Comparison of ENCODE assay signal across 25 mouse cellular contexts in genomic region chr5:92868231-92868630, GRCm38 (mm10).
DNase-seq lines count a peak whose midpoint lies in the region; ATAC-seq and TF ChIP-seq lines count a peak whose summit lies in the region.
"Had no signal": no experiment of that assay in that cellular context is flagged by ENCODE, and none has a peak within 500 bp of the region (broad histone marks: within the 10 kb centered on the region; RNA-seq: fewer than 3 reads in every experiment).

No protein-coding gene starts in this region.

- no peaks in the 10 kb centered on the region for H3K9me3 ChIP-seq in forebrain, postnatal 0 days (ENCODE audit: low read length)
- no peaks in the 10 kb centered on the region for H3K9me3 ChIP-seq in forebrain, embryonic 12.5 days
- no peaks in the 10 kb centered on the region for H3K9me3 ChIP-seq in heart, embryonic 13.5 days
- H3K9me3 ChIP-seq in heart, embryonic 16.5 days (replicated peaks; ENCODE audit: control insufficient read depth, low read length): peaks cover 4% of the 10 kb centered on the region
- H3K9me3 ChIP-seq: forebrain, embryonic 10.5 days; hindbrain, embryonic 10.5 days; hindbrain, embryonic 13.5 days; intestine, embryonic 15.5 days; kidney, embryonic 15.5 days had no signal

- TF ChIP-seq CTCF in forebrain, postnatal 0 days (IDR thresholded peaks at IDR 0.05; ENCODE audit: low read depth): no peak

- WGBS in forebrain, postnatal 0 days: 67% methylated on average over 2 of the region's 2 CpGs
- 88% methylated on average over 2 of the region's 2 CpGs for WGBS in forebrain, embryonic 12.5 days
- 54% methylated on average over 2 of the region's 2 CpGs for WGBS in heart, embryonic 13.5 days
- WGBS in heart, embryonic 16.5 days: 52% methylated on average over 2 of the region's 2 CpGs

- no peak overlapping the region for H3K27ac ChIP-seq in forebrain, postnatal 0 days (ENCODE audit: low read depth, low read length)
- H3K27ac ChIP-seq in forebrain, embryonic 12.5 days: no peak overlapping the region
- peak overlapping the region; percentile 22 for H3K27ac ChIP-seq in heart, embryonic 13.5 days (replicated peaks)
- H3K27ac ChIP-seq in heart, embryonic 16.5 days (ENCODE audit: low read length): peak overlapping the region; percentile 19
- H3K27ac ChIP-seq: forebrain, embryonic 10.5 days; heart, adult 2 months; hindbrain, embryonic 10.5 days; hindbrain, embryonic 13.5 days; intestine, embryonic 15.5 days; kidney, embryonic 15.5 days had no signal

- H3K27me3 ChIP-seq in forebrain, postnatal 0 days (ENCODE audit: insufficient read depth, low read length): no peaks in the 10 kb centered on the region
- H3K27me3 ChIP-seq in forebrain, embryonic 12.5 days: no peaks in the 10 kb centered on the region
- H3K27me3 ChIP-seq in heart, embryonic 13.5 days (replicated peaks): no peaks in the 10 kb centered on the region
- no peaks in the 10 kb centered on the region for H3K27me3 ChIP-seq in heart, embryonic 16.5 days (ENCODE audit: control insufficient read depth, insufficient read depth, low read length)
- H3K27me3 ChIP-seq: hindbrain, embryonic 13.5 days; intestine, embryonic 15.5 days; kidney, embryonic 15.5 days had no signal

- no peak overlapping the region for H3K9ac ChIP-seq in forebrain, postnatal 0 days
- H3K9ac ChIP-seq in forebrain, embryonic 12.5 days: no peak overlapping the region
- H3K9ac ChIP-seq in heart, embryonic 13.5 days: no peak overlapping the region
- no peak overlapping the region for H3K9ac ChIP-seq in heart, embryonic 16.5 days (ENCODE audit: low read length)
- H3K9ac ChIP-seq: hindbrain, embryonic 13.5 days; intestine, embryonic 15.5 days; kidney, embryonic 15.5 days had no signal

- no peak overlapping the region for H3K4me3 ChIP-seq in forebrain, postnatal 0 days (ENCODE audit: low read depth, low read length)
- H3K4me3 ChIP-seq in forebrain, embryonic 12.5 days (replicated peaks): no peak overlapping the region
- H3K4me3 ChIP-seq in heart, embryonic 13.5 days: no peak overlapping the region
- no peak overlapping the region for H3K4me3 ChIP-seq in heart, embryonic 16.5 days (ENCODE audit: low read length)
- H3K4me3 ChIP-seq: forebrain, embryonic 10.5 days; heart, adult 2 months; hindbrain, embryonic 10.5 days; hindbrain, embryonic 13.5 days; intestine, embryonic 15.5 days; kidney, embryonic 15.5 days had no signal

- H3K36me3 ChIP-seq in forebrain, postnatal 0 days (ENCODE audit: insufficient read depth): no peaks in the 10 kb centered on the region
- no peaks in the 10 kb centered on the region for H3K36me3 ChIP-seq in forebrain, embryonic 12.5 days (replicated peaks)
- H3K36me3 ChIP-seq in heart, embryonic 13.5 days: no peaks in the 10 kb centered on the region
- H3K36me3 ChIP-seq in heart, embryonic 16.5 days (ENCODE audit: control insufficient read depth, insufficient read depth): no peaks in the 10 kb centered on the region
- H3K36me3 ChIP-seq: forebrain, embryonic 10.5 days; hindbrain, embryonic 10.5 days; hindbrain, embryonic 13.5 days; intestine, embryonic 15.5 days; kidney, embryonic 15.5 days had no signal

- intact Hi-C loops in heart, postnatal 25 days (cut with DNase I): no loop called here

- DNase-seq in forebrain, postnatal 0 days: peak; percentile 20
- no peak for DNase-seq in heart, postnatal 25 days (ENCODE audit: low spot score)
- no peak for DNase-seq in heart, postnatal 4 days
- no peak for DNase-seq in B cell, adult 2 months
- DNase-seq: adrenal gland, adult 8-10 months; adrenal gland, postnatal 25 days; cerebellum, adult 18-20 months; cerebellum, adult 9-10 months; cerebellum, postnatal 14 days; gastrocnemius, postnatal 25 days; heart, adult 2 months; heart, postnatal 14 days; kidney, adult 11 months; kidney, adult 8-10 months; kidney, postnatal 10 days had no signal

- H3K4me1 ChIP-seq in forebrain, postnatal 0 days (ENCODE audit: insufficient read depth): no peaks in the 10 kb centered on the region
- H3K4me1 ChIP-seq in forebrain, embryonic 12.5 days: peaks cover 17% of the 10 kb centered on the region
- H3K4me1 ChIP-seq in heart, embryonic 13.5 days: peaks cover 27% of the 10 kb centered on the region
- no peaks in the 10 kb centered on the region; the same call in 1 of the 2 replicates for H3K4me1 ChIP-seq in heart, embryonic 16.5 days (ENCODE audit: control insufficient read depth, insufficient read depth, low read length)
- H3K4me1 ChIP-seq: intestine, embryonic 15.5 days had no signal

- ATAC-seq in forebrain, postnatal 0 days: peak; percentile 58
- ATAC-seq in forebrain, embryonic 12.5 days (ENCODE audit: low FRiP score): no peak
- ATAC-seq in heart, embryonic 13.5 days (ENCODE audit: extremely low read depth, insufficient number of reproducible peaks, low FRiP score, low TSS enrichment): no peak
- 0 out of 2 replicates have a peak, but pooled peaks have one; percentile 30 for ATAC-seq in heart, embryonic 16.5 days (replicated peaks; ENCODE audit: extremely low read depth, insufficient read depth, low FRiP score)
- ATAC-seq: activated CD4-positive, CD25-positive, alpha-beta regulatory T cell, adult 4 months; hindbrain, embryonic 16.5 days; intestine, embryonic 15.5 days had no signal

- no peak overlapping the region for H3K4me2 ChIP-seq in forebrain, postnatal 0 days (ENCODE audit: low read depth)
- H3K4me2 ChIP-seq in forebrain, embryonic 12.5 days: no peak overlapping the region
- no peak overlapping the region for H3K4me2 ChIP-seq in heart, embryonic 13.5 days
- no peak overlapping the region for H3K4me2 ChIP-seq in heart, embryonic 16.5 days (ENCODE audit: low read depth, low read length)
- H3K4me2 ChIP-seq: hindbrain, embryonic 13.5 days; intestine, embryonic 15.5 days; kidney, embryonic 15.5 days had no signal

Comparison
In these comparisons a context has a peak if more than half of its experiments do, and no peak if none do; other contexts are left out.
1. ATAC-seq: peak in forebrain, postnatal 0 days (single experiment) and heart, embryonic 16.5 days (single experiment); none in forebrain, embryonic 12.5 days (single experiment) and heart, embryonic 13.5 days (single experiment).
2. H3K27ac ChIP-seq: peak in heart, embryonic 13.5 days (single experiment) and heart, embryonic 16.5 days (single experiment); none in forebrain, postnatal 0 days (single experiment) and forebrain, embryonic 12.5 days (single experiment).